In the genomic region with DNA sequence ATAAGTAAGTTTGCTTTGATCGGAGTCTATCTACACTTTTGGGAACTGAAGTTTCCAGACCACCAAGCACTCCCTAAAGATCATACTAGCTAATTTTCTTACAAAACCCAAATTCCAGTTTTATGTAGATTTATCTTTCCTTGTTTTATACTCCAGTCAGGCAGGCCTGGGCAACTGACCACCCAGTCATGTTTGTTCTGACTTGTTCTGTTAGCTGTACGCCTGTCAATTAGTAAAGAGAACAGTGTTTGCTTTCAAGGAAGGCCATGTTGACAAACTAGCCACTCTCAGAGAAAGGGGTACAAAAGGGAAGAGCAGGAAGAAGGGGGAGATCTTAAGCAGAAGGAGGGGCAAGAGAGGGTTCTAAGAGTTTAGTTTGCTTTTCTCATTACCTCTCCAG, we compare ENCODE assay signal across 25 mouse cellular contexts. TPM values are rescaled to one million over a fixed set of nuclear protein-coding genes. Genes with fewer than 3 reads are reported as not detected.
"Had no signal": no experiment of that assay in that cellular context is flagged by ENCODE, and none has a peak within 500 bp of the region (broad histone marks: within the 10 kb centered on the region; RNA-seq: fewer than 3 reads in every experiment).

No protein-coding gene starts in this region.

- DNase-seq: lung, adult 2 months; lung, postnatal 14 days; lung, postnatal 36 days; right cerebral cortex, postnatal 14 days; thymus, adult 2 months; thymus, postnatal 25 days; thymus, postnatal 4 days had no signal

- H3K27ac ChIP-seq: lung, embryonic 15.5 days; macrophage; midbrain, embryonic 13.5 days; midbrain, embryonic 15.5 days; neural tube, embryonic 12.5 days; stomach, embryonic 15.5 days; stomach, postnatal 0 days had no signal

- H3K9me3 ChIP-seq: lung, embryonic 15.5 days; megakaryocyte, embryonic 14.5 days; midbrain, embryonic 13.5 days; midbrain, embryonic 15.5 days; neural tube, embryonic 12.5 days; stomach, embryonic 15.5 days had no signal

- H3K4me3 ChIP-seq: lung, embryonic 15.5 days; megakaryocyte, embryonic 14.5 days; midbrain, embryonic 13.5 days; midbrain, embryonic 15.5 days; neural tube, embryonic 12.5 days; stomach, embryonic 15.5 days had no signal

- H3K4me1 ChIP-seq: lung, embryonic 15.5 days; midbrain, embryonic 13.5 days; midbrain, embryonic 15.5 days; neural tube, embryonic 12.5 days; stomach, embryonic 15.5 days had no signal

- ATAC-seq: lung, postnatal 0 days; midbrain, embryonic 15.5 days had no signal

- H3K4me2 ChIP-seq: lung, embryonic 15.5 days; midbrain, embryonic 11.5 days; midbrain, embryonic 13.5 days; midbrain, embryonic 15.5 days; neural tube, embryonic 12.5 days; stomach, embryonic 15.5 days had no signal

- H3K9ac ChIP-seq: lung, embryonic 15.5 days; midbrain, embryonic 13.5 days; midbrain, embryonic 15.5 days; neural tube, embryonic 12.5 days; stomach, embryonic 15.5 days had no signal

- H3K27me3 ChIP-seq: lung, embryonic 15.5 days; megakaryocyte, embryonic 14.5 days; midbrain, embryonic 13.5 days; midbrain, embryonic 15.5 days; neural tube, embryonic 12.5 days; stomach, embryonic 15.5 days had no signal

- H3K36me3 ChIP-seq: lung, embryonic 15.5 days; midbrain, embryonic 13.5 days; midbrain, embryonic 15.5 days; neural tube, embryonic 12.5 days; stomach, embryonic 15.5 days had no signal

RNA-seq across cellular contexts. Expression of a gene that starts 9.9 kb away (rescaled TPM):
- total RNA-seq: megakaryocyte progenitor cell, adult 5-6 weeks; midbrain, postnatal 0 days; monocyte, adult 5-6 weeks; neutrophil, adult 5-6 weeks had no signal
- polyA plus RNA-seq: liver, embryonic 16.5 days; lung, adult 2 months; lung, embryonic 15.5 days; macrophage; midbrain, embryonic 11.5 days; midbrain, embryonic 13.5 days; midbrain, embryonic 15.5 days; neural tube, embryonic 12.5 days; neural tube, embryonic 14.5 days; spleen, adult 2 months; stomach, embryonic 15.5 days; stomach, postnatal 0 days; testis, adult 2 months; thymus, adult 2 months had no signal

RNA-seq across cellular contexts. Expression of a gene that starts 13.4 kb away (rescaled TPM):
- total RNA-seq: monocyte, adult 5-6 weeks had no signal

RNA-seq across cellular contexts. Expression of a gene that starts 19.3 kb away (rescaled TPM):
- polyA plus RNA-seq: neural tube, embryonic 14.5 days had no signal

RNA-seq across cellular contexts. Expression of a gene that starts 30.1 kb away (rescaled TPM):
- total RNA-seq: megakaryocyte progenitor cell, adult 5-6 weeks; midbrain, postnatal 0 days; monocyte, adult 5-6 weeks; neutrophil, adult 5-6 weeks had no signal
- polyA plus RNA-seq: liver, embryonic 16.5 days; lung, embryonic 15.5 days; macrophage; midbrain, embryonic 11.5 days; neural tube, embryonic 12.5 days; neural tube, embryonic 14.5 days; spleen, adult 2 months; stomach, embryonic 15.5 days; stomach, postnatal 0 days had no signal
